In genomic region chr3:154647443-154647780, GRCm38 (mm10) we compare ENCODE assay signal across 11 mouse cellular contexts. TPM values are rescaled to one million over a fixed set of nuclear protein-coding genes. Genes with fewer than 3 reads are reported as not detected.
DNase-seq lines count a peak whose midpoint lies in the region; ATAC-seq and TF ChIP-seq lines count a peak whose summit lies in the region.
"Had no signal": no experiment of that assay in that cellular context is flagged by ENCODE, and none has a peak within 500 bp of the region (broad histone marks: within the 10 kb centered on the region; RNA-seq: fewer than 3 reads in every experiment).

No protein-coding gene starts in this region.

- H3K36me3 ChIP-seq in heart, embryonic 15.5 days, result no peaks in the 10 kb centered on the region
- no peaks in the 10 kb centered on the region for H3K36me3 ChIP-seq in forebrain, embryonic 16.5 days (ENCODE audit: control insufficient read depth, insufficient read depth)

- DNase-seq in heart, postnatal 25 days (ENCODE audit: low spot score), result no peak
- DNase-seq in Patski (ENCODE audit: low read depth, low spot score), result no peak
- no peak for DNase-seq in embryo, embryonic 10.5 days (ENCODE audit: low spot score)
- DNase-seq in thymus, postnatal 25 days, result no peak
- no peak for DNase-seq in cerebellum, adult 11-12 months
- DNase-seq: gastrocnemius, postnatal 10 days; lung, postnatal 36 days had no signal

- TF ChIP-seq CTCF in Patski (IDR thresholded peaks at IDR 0.05), result no peak

- no peak overlapping the region for H3K27ac ChIP-seq in heart, embryonic 15.5 days
- H3K27ac ChIP-seq in forebrain, embryonic 16.5 days (ENCODE audit: low read length), result no peak overlapping the region

- H3K4me3 ChIP-seq in heart, embryonic 15.5 days, result peak overlapping the region; percentile 33
- H3K4me3 ChIP-seq in forebrain, embryonic 16.5 days (replicated peaks; ENCODE audit: low read length), result peak overlapping the region; percentile 38

- no peak for ATAC-seq in heart, embryonic 15.5 days (replicated peaks; ENCODE audit: insufficient number of reproducible peaks, insufficient read depth, low FRiP score, low read depth)
- peak; percentile 33 for ATAC-seq in Patski
- ATAC-seq in forebrain, embryonic 16.5 days, result peak; percentile 70
- 0 out of 2 replicates have a peak, but pooled peaks have one; percentile 26 for ATAC-seq in megakaryocyte progenitor cell, adult 5-6 weeks (replicated peaks; ENCODE audit: poor library complexity)

- no peaks in the 10 kb centered on the region for H3K4me1 ChIP-seq in heart, embryonic 15.5 days (replicated peaks)
- H3K4me1 ChIP-seq in forebrain, embryonic 16.5 days (replicated peaks; ENCODE audit: control insufficient read depth, insufficient read depth, low read length), result peaks cover 4% of the 10 kb centered on the region; the same call in 1 of the 2 replicates

- peak overlapping the region; percentile 59 for H3K4me2 ChIP-seq in heart, embryonic 15.5 days
- H3K4me2 ChIP-seq in forebrain, embryonic 16.5 days (ENCODE audit: low read length), result peak overlapping the region; percentile 63

- CTCF ChIA-PET in Patski (lab: Charles Lee), result interaction anchor here (0.9 to 1.7 kb wide), 8 partner anchors 9 to 173 kb away, joined by 3 to 9 read pairs (median 4); partner anchors contain the start of genes Cryz and Tyw3

- intact Hi-C loops in heart, postnatal 25 days (cut with DNase I), result no loop called here

- 40% methylated on average over 7 of the region's 7 CpGs for WGBS in heart, embryonic 15.5 days
- WGBS in forebrain, embryonic 16.5 days, result 43% methylated on average over 7 of the region's 7 CpGs

- POLR2A ChIA-PET in Patski (lab: Charles Lee), result no interaction called here

- in situ Hi-C loops in Patski (cut with MboI; ENCODE audit: low pct_unique_long_range_greater_than_20kb), result loop anchor here (25.0 kb wide), 1 partner anchor 715 kb away; no protein-coding TSS in a partner anchor

- peaks cover 21% of the 10 kb centered on the region for H3K27me3 ChIP-seq in heart, embryonic 15.5 days
- peaks cover 3% of the 10 kb centered on the region for H3K27me3 ChIP-seq in Patski
- 0 out of 2 replicates have a peak, but pooled peaks cover 2% of the 10 kb centered on the region for H3K27me3 ChIP-seq in forebrain, embryonic 16.5 days (replicated peaks; ENCODE audit: control insufficient read depth, insufficient read depth, low read length)

- H3K9me3 ChIP-seq in heart, embryonic 15.5 days (replicated peaks), result no peaks in the 10 kb centered on the region
- no peaks in the 10 kb centered on the region for H3K9me3 ChIP-seq in forebrain, embryonic 16.5 days (ENCODE audit: control insufficient read depth, low read length)

- no peak overlapping the region for H3K9ac ChIP-seq in heart, embryonic 15.5 days
- H3K9ac ChIP-seq in forebrain, embryonic 16.5 days (replicated peaks; ENCODE audit: low read depth, low read length), result peak overlapping the region; percentile 41

RNA-seq across cellular contexts. Expression of gene Erich3, which starts 16.2 kb away (rescaled TPM):
- polyA plus RNA-seq in heart, embryonic 15.5 days (2015; fragmentation: Nextera tagmentation; extraction: Ambion mirVana), result 0.15 and 0.68 TPM in 2 replicates
- under 1 TPM; 0.05 to 0.06 TPM for total RNA-seq in heart, postnatal 25 days (2021)
- polyA plus RNA-seq in Patski (2021), result 0.04 TPM
- polyA plus RNA-seq in forebrain, embryonic 16.5 days (2015; fragmentation: Nextera tagmentation; extraction: Ambion mirVana), result 0.72 and 1.4 TPM in 2 replicates
- total RNA-seq in megakaryocyte progenitor cell, adult 5-6 weeks (2015), result not detected in 2 replicates
- not detected in 2 replicates for total RNA-seq in megakaryocyte progenitor cell, adult 5-6 weeks (2017)
- polyA plus RNA-seq: small intestine, adult 2 months had no signal

RNA-seq across cellular contexts. Expression of gene Tyw3, which starts 50.5 kb away (rescaled TPM):
- 8.1 and 10.0 TPM in 2 replicates for polyA plus RNA-seq in heart, embryonic 15.5 days (2015; fragmentation: Nextera tagmentation; extraction: Ambion mirVana)
- total RNA-seq in heart, postnatal 25 days (2021), result 1 to 10 TPM; 5.1 to 6.6 TPM
- polyA plus RNA-seq in Patski (2021), result 7.9 TPM
- polyA plus RNA-seq in forebrain, embryonic 16.5 days (2015; fragmentation: Nextera tagmentation; extraction: Ambion mirVana), result 14.5 and 14.6 TPM in 2 replicates
- total RNA-seq in megakaryocyte progenitor cell, adult 5-6 weeks (2015), result 3.0 and 3.8 TPM in 2 replicates
- 2.4 and 6.7 TPM in 2 replicates for total RNA-seq in megakaryocyte progenitor cell, adult 5-6 weeks (2017)

RNA-seq across cellular contexts. Expression of gene Cryz, which starts 50.9 kb away (rescaled TPM):
- polyA plus RNA-seq in heart, embryonic 15.5 days (2015; fragmentation: Nextera tagmentation; extraction: Ambion mirVana), result 9.2 and 9.6 TPM in 2 replicates
- 10 to 100 TPM; 16.4 to 18.8 TPM for total RNA-seq in heart, postnatal 25 days (2021)
- 116 TPM for polyA plus RNA-seq in Patski (2021)
- 9.2 and 12.3 TPM in 2 replicates for polyA plus RNA-seq in forebrain, embryonic 16.5 days (2015; fragmentation: Nextera tagmentation; extraction: Ambion mirVana)
- 3.2 and 6.1 TPM in 2 replicates for total RNA-seq in megakaryocyte progenitor cell, adult 5-6 weeks (2015)
- total RNA-seq in megakaryocyte progenitor cell, adult 5-6 weeks (2017), result 3.3 and 3.5 TPM in 2 replicates
